Mouse (Mus musculus) right cerebral cortex, postnatal 14 days (tissue): ENCODE data around the gene Schip1.
A peak's percentile ranks its signal among the peaks of the same experiment; 100 is the strongest.

ENCODE experiments used
- DNase-seq: peaks from one replicate; pipeline ENCODE4 v3.0.0; 2022

Gene Schip1

GRCm38 (mm10) chr3:68633577-68633976 lies 569.0 kb downstream of the Schip1 start:
- DNase-seq, result no peak

- no peak for DNase-seq
Observed at GRCm38 (mm10) chr3:68637960-68638359, 573.4 kb downstream of the Schip1 start.

- DNase-seq, result no peak
Observed at GRCm38 (mm10) chr3:68638703-68639102, 574.1 kb downstream of the Schip1 start.

GRCm38 (mm10) chr3:68642935-68643334 lies 578.3 kb downstream of the Schip1 start:
- DNase-seq, result no peak

GRCm38 (mm10) chr3:68646387-68647130 lies 582.0 kb downstream of the Schip1 start:
- peak; percentile 27 for DNase-seq

GRCm38 (mm10) chr3:68647282-68647681 lies 582.7 kb downstream of the Schip1 start:
- DNase-seq, result no peak

GRCm38 (mm10) chr3:68650251-68650650 lies 585.6 kb downstream of the Schip1 start:
- no peak for DNase-seq

- no peak for DNase-seq
Observed at GRCm38 (mm10) chr3:68656607-68657352, 592.2 kb downstream of the Schip1 start.

GRCm38 (mm10) chr3:68657589-68658245 lies 593.1 kb downstream of the Schip1 start:
- DNase-seq, result no peak

GRCm38 (mm10) chr3:68659996-68660395 lies 595.4 kb downstream of the Schip1 start:
- no peak for DNase-seq

- no peak for DNase-seq
Observed at GRCm38 (mm10) chr3:68660538-68660937, 595.9 kb downstream of the Schip1 start.

- no peak for DNase-seq
Observed at GRCm38 (mm10) chr3:68662386-68662785, 597.8 kb downstream of the Schip1 start.

- no peak for DNase-seq
Observed at GRCm38 (mm10) chr3:68664337-68664736, 599.7 kb downstream of the Schip1 start.

GRCm38 (mm10) chr3:68666377-68666776 lies 601.8 kb downstream of the Schip1 start:
- no peak for DNase-seq

GRCm38 (mm10) chr3:68667852-68668251 lies 603.2 kb downstream of the Schip1 start:
- DNase-seq, result no peak

GRCm38 (mm10) chr3:68669418-68669974 lies 604.9 kb downstream of the Schip1 start:
- no peak for DNase-seq

- DNase-seq, result no peak
Observed at GRCm38 (mm10) chr3:68674721-68675120, 610.1 kb downstream of the Schip1 start.

- DNase-seq, result peak; percentile 33
Observed at GRCm38 (mm10) chr3:68675216-68675835, 610.7 kb downstream of the Schip1 start.
